Mouse (Mus musculus) limb, embryonic 13.5 days (tissue): Measurements from ENCODE around the gene Nkain4. TPM values are rescaled to one million over a fixed set of nuclear protein-coding genes. Genes with fewer than 3 reads are reported as not detected.

Experiments
- ATAC-seq: fragments of 200-750 bp; cut with Nextera tagmentation; 2 replicates; pipeline ENCODE4 v1.8.0; 2017; ENCODE audit warnings: low read depth, moderate number of reproducible peaks, moderate TSS enrichment; ENCODE audit not compliant: low FRiP score
- H3K27ac ChIP-seq: fragments of 300-500 bp; sonication (generic); 2 replicates; pipeline ENCODE4 v1.5.1; 2015; ENCODE audit warnings: inconsistent platforms, mild to moderate bottlenecking, moderate library complexity
- H3K27me3 ChIP-seq: fragments of 300-500 bp; sonication (generic); 2 replicates; pipeline ENCODE4 v1.6.1; 2015; ENCODE audit warnings: mild to moderate bottlenecking, inconsistent platforms
- H3K36me3 ChIP-seq: fragments of 300-500 bp; sonication (generic); 2 replicates; pipeline ENCODE4 v1.6.1; 2015; ENCODE audit warnings: inconsistent platforms, mild to moderate bottlenecking, moderate library complexity
- H3K4me1 ChIP-seq: fragments of 300-500 bp; sonication (generic); 2 replicates; pipeline ENCODE4 v1.6.1; 2015; ENCODE audit warnings: inconsistent platforms
- H3K4me2 ChIP-seq: fragments of 300-500 bp; sonication (generic); replicated peaks from 2 replicates; pipeline ENCODE4 v1.6.1; 2015; ENCODE audit warnings: inconsistent platforms, mild to moderate bottlenecking, moderate library complexity
- H3K4me3 ChIP-seq: fragments of 300-500 bp; sonication (generic); 2 replicates; pipeline ENCODE4 v1.5.1; 2015; ENCODE audit warnings: moderate library complexity, mild to moderate bottlenecking, inconsistent platforms
- H3K9ac ChIP-seq: fragments of 300-500 bp; sonication (generic); 2 replicates; pipeline ENCODE4 v1.6.1; 2015; ENCODE audit warnings: mild to moderate bottlenecking, inconsistent platforms
- H3K9me3 ChIP-seq: fragments of 300-500 bp; sonication (generic); 2 replicates; pipeline ENCODE4 v1.6.1; 2016; ENCODE audit warnings: inconsistent platforms
- WGBS: fragments of 180-500 bp; shearing (Covaris S2); methylation state at CpG from one replicate; pipeline ENCODE4 v1.1.7; 2015; 5-methylcytosine and 5-hydroxymethylcytosine counted together
- polyA plus RNA-seq: library from polyadenylated mRNA; unstranded; fragments of >200 nt; fragmentation: Nextera tagmentation; extraction: Ambion mirVana; gene quantifications from 2 replicates; pipeline ENCODE4 v1.2.1, GENCODE M21; 2015

The Nkain4 gene
- polyA plus RNA-seq, 1 experiment from 2014 or later: 10.6 TPM

GRCm38 (mm10) chr2:180897857-180898256 is 56.6 kb downstream of the Nkain4 start:
- Histone ChIP-seq H3K27me3 (peaks cover 55% of the 10 kb centered on the region), H3K9me3 (no peaks in the 10 kb centered on the region), H3K36me3 (no peaks in the 10 kb centered on the region), H3K4me2 (no peak overlapping the region), H3K27ac (no peak overlapping the region), H3K4me3 (no peak overlapping the region), H3K9ac (no peak overlapping the region), H3K4me1 (peaks cover 17% of the 10 kb centered on the region)
- ATAC-seq: no peak
- 79% methylated on average over 6 of the region's 6 CpGs for WGBS

GRCm38 (mm10) chr2:180896819-180897625 is 57.5 kb downstream of the Nkain4 start:
- ATAC-seq: no peak; the same call in 1 of the 2 replicates
- WGBS: 75% methylated on average over 15 of the region's 15 CpGs
- no peak overlapping the region for H3K9ac ChIP-seq
- no peak overlapping the region for H3K4me2 ChIP-seq
- no peaks in the 10 kb centered on the region for H3K9me3 ChIP-seq
- no peak overlapping the region for H3K27ac ChIP-seq
- H3K27me3 ChIP-seq: peaks cover 64% of the 10 kb centered on the region
- no peak overlapping the region for H3K4me3 ChIP-seq
- H3K4me1 ChIP-seq: peaks cover 21% of the 10 kb centered on the region
- no peaks in the 10 kb centered on the region for H3K36me3 ChIP-seq

- Histone ChIP-seq H3K4me3 (no peak overlapping the region), H3K4me2 (no peak overlapping the region), H3K36me3 (no peaks in the 10 kb centered on the region), H3K9ac (no peak overlapping the region), H3K27ac (no peak overlapping the region), H3K9me3 (no peaks in the 10 kb centered on the region), H3K27me3 (peaks cover 74% of the 10 kb centered on the region), H3K4me1 (peaks cover 21% of the 10 kb centered on the region)
- 77% methylated on average over 11 of the region's 11 CpGs for WGBS
- no peak for ATAC-seq
Measured at GRCm38 (mm10) chr2:180895837-180896525, 58.5 kb downstream of the Nkain4 start.

- no peak for ATAC-seq
- 86% methylated on average over 3 of the region's 3 CpGs for WGBS
- no peaks in the 10 kb centered on the region for H3K36me3 ChIP-seq
Measured at GRCm38 (mm10) chr2:180895321-180895720, 59.2 kb downstream of the Nkain4 start.

GRCm38 (mm10) chr2:180894734-180895133 is 59.8 kb downstream of the Nkain4 start:
- Histone ChIP-seq H3K9me3 (no peaks in the 10 kb centered on the region), H3K4me3 (peak overlapping the region; percentile 45; the same call in 1 of the 2 replicates), H3K27ac (no peak overlapping the region), H3K27me3 (peaks cover 87% of the 10 kb centered on the region), H3K36me3 (no peaks in the 10 kb centered on the region), H3K9ac (no peak overlapping the region), H3K4me2 (peak overlapping the region; percentile 77), H3K4me1 (peaks cover 23% of the 10 kb centered on the region)
- no peak for ATAC-seq
- WGBS: 2% methylated on average over 13 of the region's 13 CpGs

More at GRCm38 (mm10) chr2:180895321-180895720, 59.2 kb downstream of the Nkain4 start:
- Histone ChIP-seq H3K4me2 (no peak overlapping the region), H3K27me3 (peaks cover 81% of the 10 kb centered on the region), H3K9ac (no peak overlapping the region), H3K27ac (no peak overlapping the region), H3K9me3 (no peaks in the 10 kb centered on the region), H3K4me3 (no peak overlapping the region), H3K4me1 (peaks cover 23% of the 10 kb centered on the region)

GRCm38 (mm10) chr2:180894029-180894623 is 60.4 kb downstream of the Nkain4 start:
- peak; percentile 37; the same call in 1 of the 2 replicates for ATAC-seq
- Histone ChIP-seq H3K36me3 (no peaks in the 10 kb centered on the region), H3K4me3 (peak overlapping the region; percentile 45), H3K9ac (no peak overlapping the region), H3K4me2 (peak overlapping the region; percentile 77), H3K4me1 (peaks cover 23% of the 10 kb centered on the region), H3K27ac (no peak overlapping the region), H3K27me3 (peaks cover 93% of the 10 kb centered on the region), H3K9me3 (no peaks in the 10 kb centered on the region)
- WGBS: 1% methylated on average over 56 of the region's 57 CpGs

GRCm38 (mm10) chr2:180893537-180894028 is 60.9 kb downstream of the Nkain4 start:
- Histone ChIP-seq H3K27ac (no peak overlapping the region), H3K9ac (peak overlapping the region; percentile 43; the same call in 1 of the 2 replicates), H3K4me2 (peak overlapping the region; percentile 77)

GRCm38 (mm10) chr2:180892841-180893521 is 61.5 kb downstream of the Nkain4 start:
- peak overlapping the region; percentile 43 for H3K9ac ChIP-seq
- under 1% methylated on average over 95 of the region's 97 CpGs for WGBS
- no peak overlapping the region for H3K27ac ChIP-seq
- H3K36me3 ChIP-seq: no peaks in the 10 kb centered on the region
- peaks cover 100% of the 10 kb centered on the region for H3K27me3 ChIP-seq
- H3K4me2 ChIP-seq: peak overlapping the region; percentile 77
- peaks cover 23% of the 10 kb centered on the region for H3K4me1 ChIP-seq
- no peaks in the 10 kb centered on the region for H3K9me3 ChIP-seq
- H3K4me3 ChIP-seq: peak overlapping the region; percentile 45
- ATAC-seq: no peak

More at GRCm38 (mm10) chr2:180893537-180894028, 60.9 kb downstream of the Nkain4 start:
- peak overlapping the region; percentile 45 for H3K4me3 ChIP-seq
- ATAC-seq: no peak
- WGBS: under 1% methylated on average over 46 of the region's 50 CpGs
- no peaks in the 10 kb centered on the region for H3K36me3 ChIP-seq
- no peaks in the 10 kb centered on the region for H3K9me3 ChIP-seq
- H3K27me3 ChIP-seq: peaks cover 98% of the 10 kb centered on the region
- peaks cover 23% of the 10 kb centered on the region for H3K4me1 ChIP-seq

- ATAC-seq: no peak
- Histone ChIP-seq H3K9me3 (no peaks in the 10 kb centered on the region), H3K4me1 (peaks cover 23% of the 10 kb centered on the region), H3K27me3 (peaks cover 100% of the 10 kb centered on the region), H3K4me2 (no peak overlapping the region), H3K4me3 (no peak overlapping the region), H3K27ac (no peak overlapping the region), H3K9ac (no peak overlapping the region), H3K36me3 (no peaks in the 10 kb centered on the region)
- WGBS: 6% methylated on average over 9 of the region's 9 CpGs
Measured at GRCm38 (mm10) chr2:180891835-180892323, 62.6 kb downstream of the Nkain4 start.

- H3K4me2 ChIP-seq: no peak overlapping the region
- under 1% methylated on average over 37 of the region's 37 CpGs for WGBS
Measured at GRCm38 (mm10) chr2:180891075-180891834, 63.2 kb downstream of the Nkain4 start.

More at GRCm38 (mm10) chr2:180891075-180891834, 63.2 kb downstream of the Nkain4 start:
- ATAC-seq: no peak
- no peak overlapping the region for H3K9ac ChIP-seq
- H3K4me1 ChIP-seq: peaks cover 23% of the 10 kb centered on the region
- H3K4me3 ChIP-seq: no peak overlapping the region
- peaks cover 100% of the 10 kb centered on the region for H3K27me3 ChIP-seq
- H3K27ac ChIP-seq: no peak overlapping the region
- no peaks in the 10 kb centered on the region for H3K9me3 ChIP-seq
- H3K36me3 ChIP-seq: no peaks in the 10 kb centered on the region
